Mouse (Mus musculus) frontal cortex, postnatal 14 days (tissue): ENCODE data around the gene Tmem119.

Source experiments
- DNase-seq, 2 experiments: peaks; one replicate each; pipeline ENCODE4 v3.0.0; 2022; ENCODE audit warnings: low spot score in 2 of 2

Gene Tmem119

DNA sequence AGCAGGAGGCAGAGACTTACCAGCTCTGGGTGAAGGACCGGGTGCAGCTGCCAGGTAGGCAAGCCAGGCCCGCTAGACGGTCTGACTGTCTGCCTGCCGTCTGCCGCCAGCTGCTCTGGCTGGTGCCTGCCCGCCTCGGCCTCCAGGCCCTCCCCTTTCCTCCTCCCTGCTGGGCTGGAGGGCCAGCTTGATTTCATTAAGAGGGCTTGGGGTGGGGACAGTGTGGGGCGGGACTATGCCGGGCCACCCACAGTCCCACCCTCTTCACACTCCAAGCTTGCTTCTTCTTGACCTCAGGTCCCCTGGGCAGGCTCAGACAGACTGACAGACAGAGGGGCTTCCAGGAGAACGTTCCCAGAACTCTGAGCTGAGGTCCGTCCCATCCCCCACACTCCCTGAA lies at the start of gene Tmem119:
Gene Tmem119 (minus strand): TSS at position 237 of the 400 bp plus-strand sequence.
- DNase-seq, result no peak

DNA sequence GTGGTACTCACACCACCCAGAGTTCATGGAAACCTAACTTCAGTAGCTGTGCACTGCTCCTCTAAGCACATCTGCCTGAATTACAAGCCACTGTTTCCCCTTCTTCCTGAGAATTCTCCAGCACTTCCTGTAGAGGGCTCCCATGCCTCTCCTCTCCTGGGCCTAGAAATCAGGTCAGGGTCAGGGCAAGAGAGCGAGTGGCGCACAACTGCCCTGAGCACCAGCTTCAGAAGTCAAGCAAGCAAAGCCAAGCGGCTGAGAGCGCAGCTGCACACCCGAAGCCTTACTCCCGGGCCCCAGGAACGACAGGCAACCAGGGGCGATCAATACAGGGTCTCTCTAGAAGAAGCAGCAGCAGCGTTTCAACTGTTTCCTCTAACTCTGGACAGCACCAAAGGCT lies 47.3 kb upstream of the Tmem119 start:
- DNase-seq, result no peak

DNA sequence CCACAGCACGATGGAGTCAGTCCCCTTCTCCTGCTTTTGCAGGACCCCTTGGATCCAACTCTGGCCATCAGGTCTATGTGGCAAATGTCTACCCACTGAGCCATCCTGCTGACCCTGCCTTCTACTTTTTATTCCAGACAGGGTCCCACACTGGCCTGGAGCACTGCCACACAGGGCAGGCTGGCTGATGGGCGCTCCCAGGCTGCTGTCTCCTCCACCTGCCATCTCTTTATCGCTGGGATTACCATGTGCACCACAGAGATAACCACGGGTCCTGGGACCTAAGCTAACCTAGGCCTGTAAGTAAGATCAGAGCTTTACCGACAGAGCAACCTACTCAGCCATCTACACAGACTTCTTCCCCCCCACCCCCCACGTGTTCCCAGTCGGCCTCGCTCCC lies 46.3 kb upstream of the Tmem119 start:
- DNase-seq, result no peak

DNA sequence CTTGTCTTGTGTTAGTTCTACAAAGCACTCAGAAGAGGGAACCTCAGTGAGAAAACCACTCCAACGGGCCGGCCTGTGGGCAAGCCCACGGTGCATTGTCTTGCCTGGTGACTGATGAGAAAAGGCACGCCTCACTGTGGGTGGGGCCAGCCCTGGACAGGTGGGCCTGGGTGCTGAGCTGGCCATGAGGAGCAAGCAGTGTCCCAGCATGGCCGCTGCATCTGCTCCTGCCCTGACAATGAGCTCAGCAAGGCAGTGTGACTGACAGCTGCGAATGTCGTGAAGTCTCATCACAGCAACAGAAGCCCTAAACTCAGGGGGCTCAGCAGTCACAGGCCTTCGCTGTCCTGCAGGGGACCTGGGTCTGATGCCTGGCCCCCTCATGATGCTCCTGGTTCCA lies 45.3 kb upstream of the Tmem119 start:
- DNase-seq, result no peak

DNA sequence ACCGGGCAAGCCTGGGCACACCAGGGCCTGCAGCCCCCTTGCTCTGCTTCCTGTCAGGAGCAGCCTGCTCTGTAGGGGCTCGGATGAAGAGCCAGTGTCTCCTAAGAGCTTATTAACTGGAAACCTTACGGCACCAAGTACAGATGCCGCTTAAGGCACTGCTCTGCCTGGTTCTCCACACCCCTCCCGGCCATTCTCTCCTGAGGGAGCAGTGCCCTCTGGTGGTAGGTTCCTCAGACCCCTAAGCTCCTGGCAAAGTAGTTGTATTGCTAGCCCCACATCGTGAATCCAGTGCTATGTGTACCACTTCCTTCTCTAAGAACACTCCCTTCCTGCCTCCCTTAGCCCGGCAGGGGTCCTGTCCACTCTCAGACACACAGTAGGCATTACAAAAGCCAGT lies 44.4 kb upstream of the Tmem119 start:
- peak in 1 of 2 experiments; percentile 63 for DNase-seq

DNA sequence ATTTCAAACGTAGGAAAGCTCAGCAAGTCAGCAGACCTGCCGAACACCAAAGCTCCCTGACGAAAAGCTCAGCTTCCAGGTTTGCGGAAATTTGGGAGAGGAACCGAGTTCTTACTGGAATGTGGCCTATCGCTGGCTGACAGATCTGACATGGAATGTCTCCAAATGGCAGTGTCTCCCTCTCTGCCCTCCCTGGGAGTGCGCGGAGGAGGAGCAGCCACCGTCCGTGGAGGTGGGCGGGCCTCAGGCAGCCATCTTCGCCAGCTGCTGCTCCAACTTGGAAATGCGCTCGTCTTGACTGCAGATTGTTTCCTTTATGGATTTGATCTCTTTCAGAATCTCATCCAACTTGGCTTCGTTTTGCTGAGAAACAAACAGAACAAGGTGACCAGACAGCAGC lies 43.8 kb upstream of the Tmem119 start:
- DNase-seq, result no peak

DNA sequence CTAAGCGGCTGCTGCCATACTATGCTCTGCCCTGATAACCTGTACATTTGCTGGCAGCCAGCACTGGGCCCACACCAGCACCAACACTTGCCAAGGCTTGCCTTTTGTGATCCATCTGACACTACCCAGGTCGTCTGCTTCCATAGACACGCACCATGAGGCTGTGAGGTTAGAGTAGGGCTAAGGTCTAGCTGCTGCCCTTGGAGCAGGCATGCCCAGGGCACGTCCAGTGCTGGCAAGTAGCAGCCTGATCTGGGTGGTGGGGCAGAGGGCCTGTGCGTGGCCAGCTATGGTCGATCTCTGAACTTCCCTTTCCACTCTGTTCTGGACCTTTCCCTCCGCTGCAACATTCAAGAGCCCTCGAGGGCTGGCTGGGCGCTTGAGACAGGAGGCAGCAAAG lies 42.6 kb upstream of the Tmem119 start:
- DNase-seq, result no peak

DNA sequence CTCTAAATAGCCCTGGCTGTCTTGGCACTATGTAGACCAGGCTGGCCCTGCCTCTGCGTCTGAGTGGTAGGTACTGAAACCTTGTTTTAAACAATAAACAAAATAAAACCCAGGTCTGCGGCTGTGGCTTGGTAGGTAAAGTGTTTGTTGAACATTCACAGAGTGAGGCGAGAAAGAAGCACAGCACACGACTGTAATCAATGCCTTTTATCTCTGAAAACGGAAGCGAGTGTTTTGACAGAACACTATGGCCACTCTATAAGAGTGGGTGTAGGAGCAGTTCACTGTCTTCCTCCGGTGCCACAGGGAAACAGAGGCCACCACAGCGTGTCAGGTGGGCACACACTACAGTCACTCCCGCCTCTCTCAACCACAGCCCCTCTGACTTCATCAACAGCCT lies 41.9 kb upstream of the Tmem119 start:
- DNase-seq, result no peak

DNA sequence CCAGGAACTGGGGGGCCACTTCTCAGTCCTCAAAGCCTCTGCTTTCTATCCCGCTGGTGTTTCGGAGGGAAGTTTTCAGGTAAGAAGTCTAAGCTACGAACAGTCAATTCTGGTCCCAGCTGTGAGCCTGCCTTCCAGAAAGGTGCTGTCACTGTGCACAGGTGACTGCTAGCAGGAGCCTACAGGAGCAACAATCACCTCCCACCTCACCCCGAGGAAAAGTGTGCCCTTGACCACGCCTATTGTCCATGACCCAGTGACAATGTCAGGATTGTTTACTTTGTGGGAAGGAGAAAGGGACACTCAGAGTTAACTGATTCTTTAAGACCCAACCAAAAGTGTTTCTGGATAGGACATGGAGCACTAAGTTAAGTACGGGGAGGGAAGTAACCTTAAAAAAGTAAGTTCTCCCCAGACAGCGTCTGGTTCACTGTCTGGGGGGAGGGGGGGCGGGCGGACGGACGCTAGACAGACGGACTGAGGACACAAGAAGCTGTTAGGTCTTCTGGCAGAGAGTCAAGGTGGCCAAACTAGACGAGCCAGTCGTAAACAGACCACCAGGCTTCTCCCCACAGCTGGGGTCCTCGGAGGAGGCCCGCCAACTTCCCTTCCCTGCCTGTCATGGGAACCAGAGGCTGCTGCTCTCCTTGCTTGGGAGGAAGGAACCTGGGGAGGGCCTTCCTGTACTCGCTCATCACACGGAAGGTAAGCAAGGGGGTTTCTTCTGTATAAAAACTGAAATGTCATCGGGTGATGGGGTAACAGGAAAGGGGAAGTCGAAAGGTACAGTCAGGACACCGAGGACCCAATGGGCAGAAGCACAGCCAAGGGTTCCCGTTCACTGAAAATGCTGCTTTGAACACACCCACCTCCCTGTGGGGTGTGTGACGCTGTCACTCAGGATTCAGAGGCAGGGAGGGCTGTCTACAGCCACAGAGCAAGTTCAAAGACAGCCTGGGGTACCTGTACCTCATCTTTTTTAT lies 41.2 kb upstream of the Tmem119 start:
- DNase-seq, result no peak

DNA sequence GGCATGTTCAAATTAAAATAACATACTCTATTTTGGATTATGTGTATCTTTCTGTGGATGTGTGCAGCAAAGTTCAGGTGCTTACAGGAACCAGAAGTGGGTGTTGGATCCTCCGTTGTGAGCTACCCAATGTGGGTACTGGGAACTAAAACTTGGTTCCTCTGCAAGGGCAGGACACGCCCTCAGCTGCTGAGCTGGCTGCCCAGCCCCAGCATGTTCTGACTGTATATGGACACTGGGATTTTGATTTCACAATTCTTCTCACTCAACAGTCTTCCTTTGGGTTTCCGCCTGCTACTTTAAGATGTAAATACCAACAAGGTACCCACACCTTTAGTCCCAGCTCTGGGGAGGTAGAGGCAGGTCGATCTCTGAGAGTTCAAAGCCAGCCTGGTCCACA lies 40.1 kb upstream of the Tmem119 start:
- DNase-seq, result no peak

DNA sequence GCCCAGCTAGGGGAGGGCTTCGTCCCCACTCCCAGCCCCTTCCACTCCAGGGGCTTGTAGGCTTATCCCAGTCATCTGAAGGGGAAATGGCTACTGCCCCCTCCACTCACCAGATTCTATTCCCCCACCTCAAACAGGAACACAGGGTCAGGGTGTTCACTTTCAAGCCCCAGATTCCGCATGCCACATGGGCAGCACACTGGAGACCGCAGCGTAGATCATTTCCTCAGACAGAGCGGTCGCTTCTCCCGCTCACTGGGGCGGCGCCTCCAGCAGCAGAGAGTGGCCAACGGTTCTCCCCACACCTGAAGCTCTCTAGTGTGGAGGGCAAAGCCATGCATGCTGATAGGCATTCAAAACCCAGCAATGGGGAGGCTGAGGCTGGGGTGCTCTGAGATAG lies 36.6 kb upstream of the Tmem119 start:
- DNase-seq, result no peak

DNA sequence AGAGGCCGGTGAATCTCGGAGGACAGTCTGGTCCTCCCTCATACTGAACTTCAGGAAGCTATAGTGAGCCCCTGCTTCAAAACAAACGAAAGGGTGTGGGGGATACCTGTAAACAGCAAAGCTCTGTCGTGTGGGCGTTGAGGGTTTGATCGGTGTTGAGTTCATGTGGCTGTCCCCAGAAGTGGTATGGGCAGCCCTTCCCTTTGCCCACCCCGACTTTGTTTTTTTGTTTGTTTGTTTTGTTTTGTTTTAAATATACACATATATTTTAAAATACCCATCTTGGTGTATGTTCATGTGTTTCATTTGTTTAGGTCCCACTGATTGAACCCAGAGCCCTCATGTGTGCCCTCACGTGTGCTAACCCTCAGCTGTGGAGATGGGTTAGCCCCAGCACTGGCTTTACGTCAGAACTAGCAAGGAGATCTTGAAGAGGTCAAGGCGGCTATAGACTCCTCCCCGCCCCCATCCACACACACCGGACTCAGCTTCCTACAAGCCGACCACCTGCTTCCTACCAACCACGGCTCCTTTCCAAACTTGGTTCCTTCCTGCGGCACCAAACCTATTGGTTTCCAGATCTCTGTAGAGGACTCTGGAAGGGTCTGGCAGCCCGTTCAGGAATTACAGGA lies 33.1 kb upstream of the Tmem119 start:
- DNase-seq, result no peak

DNA sequence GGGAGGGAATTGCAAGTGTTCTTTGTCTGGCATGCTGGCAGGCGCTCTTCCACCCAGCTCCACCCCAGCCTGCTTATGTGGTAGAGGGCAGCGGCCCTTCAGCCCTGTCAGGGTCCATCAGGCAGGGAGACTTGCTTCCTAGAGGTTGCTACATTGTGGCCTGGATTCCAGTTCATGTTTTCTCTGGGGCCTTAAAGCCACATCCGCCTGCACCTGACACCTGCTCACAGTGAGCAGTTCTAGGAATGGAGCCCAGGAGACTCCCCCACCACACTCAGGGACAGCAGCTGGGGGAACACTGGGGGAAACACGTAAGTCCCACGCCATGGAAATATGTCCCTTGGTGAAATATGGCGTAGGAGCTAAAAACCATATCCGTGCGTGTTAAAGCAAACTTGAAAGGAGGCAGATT lies 32.2 kb upstream of the Tmem119 start, which contains the start of gene Selplg:
Gene Selplg (minus strand): TSS at position 155 of the 412 bp plus-strand sequence.
- DNase-seq, result no peak

DNA sequence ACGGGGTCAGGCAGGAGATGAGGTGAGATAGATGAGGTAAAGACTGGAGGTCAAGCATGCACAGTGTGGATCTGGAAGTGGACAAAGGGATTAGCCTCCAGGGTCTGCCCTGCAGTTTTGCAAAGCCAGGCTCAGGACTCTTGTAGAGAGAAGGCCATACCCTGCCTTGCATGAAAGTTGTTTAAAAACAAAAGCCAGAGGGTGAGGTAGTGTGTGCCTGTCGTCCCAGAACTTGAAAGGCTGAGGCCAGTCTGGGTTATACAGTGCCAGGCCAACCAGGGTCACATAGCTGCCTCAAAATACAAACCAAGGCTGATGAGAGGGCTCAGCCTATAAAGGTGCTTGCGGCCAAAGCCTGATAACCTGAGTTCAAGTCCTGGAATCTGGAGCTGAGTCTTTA lies 31.4 kb upstream of the Tmem119 start:
- no peak for DNase-seq

DNA sequence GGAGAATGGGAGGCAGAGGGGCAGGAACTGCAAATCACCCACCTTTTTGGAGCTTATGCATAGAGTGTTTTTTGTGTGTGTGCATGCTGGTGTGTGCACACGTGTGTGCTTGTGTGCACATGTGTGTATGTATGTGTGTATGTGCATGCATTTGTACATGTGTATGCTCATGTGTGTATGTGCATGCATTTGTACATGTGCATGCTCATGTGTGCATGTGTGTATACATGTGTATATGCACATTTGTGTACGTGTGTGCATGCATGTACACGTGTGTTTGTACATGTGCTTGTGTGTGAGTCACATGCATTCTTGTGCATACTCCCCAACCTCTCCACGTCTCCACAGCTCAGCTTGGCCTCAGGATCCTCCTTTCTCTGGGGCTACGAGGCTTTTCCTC lies 30.5 kb upstream of the Tmem119 start:
- no peak for DNase-seq

DNA sequence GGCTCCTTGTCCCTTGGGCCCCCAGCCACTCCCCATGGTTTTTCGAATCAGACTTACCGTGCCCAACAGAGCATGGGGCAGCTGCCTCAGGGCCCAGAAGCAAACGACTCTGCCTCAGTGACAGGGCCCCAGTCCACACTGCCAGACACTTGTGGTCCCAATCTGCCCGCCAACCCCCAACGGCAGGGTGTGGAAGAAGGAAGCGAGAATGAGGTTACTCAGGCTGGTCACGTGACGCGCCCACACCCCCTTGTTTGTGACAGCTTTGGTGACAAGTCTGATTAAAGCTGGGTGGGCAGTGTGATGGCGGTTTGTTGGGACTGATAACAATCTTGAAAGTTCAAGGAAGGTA lies 30.0 kb upstream of the Tmem119 start:
- no peak for DNase-seq

DNA sequence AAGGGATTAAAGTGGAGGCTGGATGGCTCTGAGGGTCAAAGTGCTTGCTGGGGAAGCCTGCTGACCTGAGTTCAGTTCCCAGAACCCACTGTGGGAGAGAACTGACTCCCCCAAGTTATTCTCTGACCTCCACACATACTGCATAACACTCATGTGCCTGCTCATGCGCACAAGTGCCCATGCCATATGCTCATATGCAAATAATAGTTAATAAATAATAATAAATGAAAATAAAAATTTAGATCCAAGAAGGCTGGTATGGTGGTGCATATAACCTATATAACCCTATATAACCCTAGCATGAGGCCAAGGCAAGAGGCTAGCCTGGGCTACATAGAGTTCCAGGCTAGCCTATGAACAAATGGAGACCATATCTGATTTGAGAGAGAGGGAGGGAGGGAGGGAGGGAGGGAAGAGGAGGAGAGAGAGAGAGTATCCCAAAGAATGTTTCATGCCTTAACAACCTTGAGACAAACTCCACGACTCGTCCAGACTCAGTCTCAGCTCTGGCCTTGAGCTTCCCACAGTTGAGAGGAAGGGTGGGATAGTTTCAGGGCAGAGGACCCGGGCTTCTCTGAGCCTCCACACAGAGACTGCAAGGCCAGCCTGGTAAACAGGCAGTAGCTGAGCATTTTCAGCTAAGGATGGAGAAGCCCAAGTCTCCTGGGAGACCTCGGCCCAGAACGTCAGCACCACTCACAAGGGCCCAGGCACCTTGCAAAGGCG lies 29.4 kb upstream of the Tmem119 start:
- no peak for DNase-seq

DNA sequence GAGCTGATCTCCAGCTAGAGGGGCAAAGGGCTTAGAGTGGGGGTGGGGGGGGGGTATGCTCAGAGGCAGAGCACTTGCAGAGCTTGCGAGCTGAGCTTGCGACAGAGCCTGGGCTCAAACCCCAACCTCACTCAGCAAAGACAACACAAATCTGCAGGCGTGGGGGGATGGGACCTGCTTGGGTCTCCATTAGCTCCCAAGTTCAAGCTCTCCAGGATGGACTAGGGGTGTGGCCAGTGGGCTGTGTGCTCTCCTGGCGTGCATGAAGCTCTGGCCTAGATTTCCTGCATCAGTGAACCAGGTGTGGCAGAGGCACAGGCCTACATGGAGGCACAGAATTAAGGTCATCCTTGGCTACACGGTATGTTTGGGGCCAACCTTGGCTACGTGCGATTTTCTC lies 28.2 kb upstream of the Tmem119 start:
- DNase-seq, result no peak

DNA sequence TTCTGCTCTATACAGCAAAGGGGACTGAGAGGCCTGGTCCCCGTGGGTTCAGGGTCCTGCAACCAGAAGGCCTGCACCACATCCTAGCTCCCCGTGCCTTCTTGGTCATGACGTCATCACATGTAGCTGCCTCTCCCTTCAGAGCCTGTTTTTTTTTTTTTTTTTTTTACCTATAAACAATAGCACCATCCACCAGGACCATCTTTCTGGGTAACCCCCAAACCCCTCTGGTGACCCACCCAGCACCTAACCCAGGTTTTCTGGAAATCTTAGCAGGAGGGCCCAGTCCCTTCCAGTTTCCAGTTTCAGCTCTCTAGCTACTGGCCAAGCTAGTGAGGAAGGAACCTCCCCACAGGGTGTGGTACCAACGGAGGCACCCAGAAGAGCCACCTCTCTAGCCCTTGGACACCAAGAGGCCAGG lies 27.7 kb upstream of the Tmem119 start:
- DNase-seq, result no peak

DNA sequence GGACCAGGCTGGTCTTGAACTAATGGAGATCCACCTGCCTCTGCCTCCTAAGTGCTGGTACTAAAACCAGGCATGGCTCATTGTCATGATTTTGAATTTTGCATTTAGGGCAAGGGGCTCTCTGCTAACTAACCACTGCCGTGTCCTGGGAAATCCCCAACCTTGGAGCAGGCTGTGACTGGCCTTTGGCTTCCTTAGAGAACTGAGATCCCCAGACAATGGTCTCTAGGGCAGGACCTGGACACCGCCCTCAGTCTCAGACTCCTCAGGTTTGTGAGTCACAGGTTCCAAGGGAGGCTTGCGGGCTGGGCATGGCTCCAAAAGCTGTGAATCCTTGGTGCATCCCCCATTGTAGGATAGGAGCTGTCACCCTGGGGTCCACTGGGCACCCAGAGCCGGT lies 26.3 kb upstream of the Tmem119 start:
- no peak for DNase-seq

DNA sequence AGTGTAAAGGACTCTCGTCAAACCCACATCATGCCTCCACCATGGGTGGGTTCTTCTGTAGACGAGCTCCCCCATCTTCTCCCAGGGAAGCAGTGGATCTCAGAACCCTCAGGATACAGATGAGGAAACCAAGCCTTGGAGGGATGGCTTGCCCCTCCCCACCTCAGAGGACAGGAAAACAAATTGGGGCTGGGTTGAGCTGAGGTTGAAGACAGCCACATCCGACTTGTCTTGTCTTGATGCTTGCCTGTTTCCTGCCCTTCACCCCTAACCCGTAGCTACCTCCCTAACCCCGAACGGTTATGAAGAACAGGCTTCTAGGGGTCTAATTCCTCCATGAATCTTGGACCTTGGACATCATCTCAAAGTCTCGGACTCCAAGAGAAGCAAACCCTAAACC lies 25.2 kb upstream of the Tmem119 start:
- no peak for DNase-seq

DNA sequence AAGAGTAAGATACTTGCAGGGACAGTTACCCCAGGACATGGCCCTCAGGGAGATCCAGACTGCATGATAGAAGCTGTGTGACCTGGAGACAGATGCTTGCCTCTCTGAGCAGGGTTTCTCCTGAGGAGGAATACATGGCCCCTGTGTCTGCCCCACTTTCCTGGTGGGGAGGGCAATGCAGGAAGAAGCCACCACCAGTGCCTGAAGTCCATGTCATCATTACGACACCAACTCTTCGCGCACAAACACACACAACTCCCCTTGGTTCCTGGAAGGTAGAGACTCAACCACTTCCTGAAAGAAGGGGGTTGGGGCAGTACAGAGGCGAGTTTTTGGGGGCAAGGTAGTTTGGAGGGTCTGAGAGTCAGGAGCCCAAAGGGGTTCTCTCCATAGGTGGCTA lies 23.9 kb upstream of the Tmem119 start:
- DNase-seq, result no peak

DNA sequence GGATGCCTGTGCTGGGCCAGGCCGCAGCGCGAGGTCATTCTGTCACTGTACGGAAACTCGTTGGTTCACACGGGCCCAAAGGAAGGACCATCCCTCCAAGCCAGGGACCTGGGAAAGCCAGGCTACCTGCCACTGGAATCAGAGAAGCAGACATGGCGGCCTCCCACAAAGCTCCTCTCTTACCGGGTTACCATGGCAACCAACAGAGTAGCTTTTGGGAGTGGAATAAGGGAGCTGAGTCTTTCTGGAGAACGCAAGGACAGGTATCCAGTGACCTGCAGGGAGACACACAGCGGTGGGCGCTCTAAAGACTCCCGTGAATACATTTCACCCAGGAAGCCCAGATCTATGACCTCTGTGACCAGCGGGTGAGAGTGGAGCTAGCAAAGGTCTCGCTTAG lies 18.3 kb upstream of the Tmem119 start:
- DNase-seq, result no peak
